Mouse (Mus musculus): Measurements from ENCODE around the gene Lrrk1.

The Lrrk1 gene

GRCm38 (mm10) chr7:66196609-66197445 is 191.3 kb downstream of the Lrrk1 start:
- in situ Hi-C loops (cut with MboI): loop anchor here (10.0 kb wide), 1 partner anchor 48 kb away; no protein-coding TSS in a partner anchor

- in situ Hi-C loops (cut with MboI): loop anchor here (10.0 kb wide), 1 partner anchor 49 kb away; no protein-coding TSS in a partner anchor
These were observed 192.3 kb downstream of the Lrrk1 start for GRCm38 (mm10) chr7:66195881-66196280.

- in situ Hi-C loops (cut with MboI): loop anchor here (10.0 kb wide), 1 partner anchor 50 kb away; no protein-coding TSS in a partner anchor
These were observed 193.6 kb downstream of the Lrrk1 start for GRCm38 (mm10) chr7:66194511-66194910.

GRCm38 (mm10) chr7:66190385-66190784 is 197.8 kb downstream of the Lrrk1 start:
- in situ Hi-C loops (cut with MboI): loop anchor here (10.0 kb wide), 1 partner anchor 54 kb away; no protein-coding TSS in a partner anchor

GRCm38 (mm10) chr7:66187581-66188231 is 200.4 kb downstream of the Lrrk1 start:
- in situ Hi-C loops (cut with MboI): loop anchor here (5.0 kb wide), 1 partner anchor 80 kb away; the partner anchor contains the start of gene Chsy1

GRCm38 (mm10) chr7:66185370-66185769 is 202.8 kb downstream of the Lrrk1 start:
- in situ Hi-C loops (cut with MboI): loop anchor here (5.0 kb wide), 1 partner anchor 78 kb away; the partner anchor contains the start of gene Chsy1

- in situ Hi-C loops (cut with MboI): no loop called here
These were observed 204.1 kb downstream of the Lrrk1 start for GRCm38 (mm10) chr7:66184026-66184425.

GRCm38 (mm10) chr7:66183404-66183803 is 204.7 kb downstream of the Lrrk1 start:
- in situ Hi-C loops (cut with MboI): no loop called here

- in situ Hi-C loops (cut with MboI): no loop called here
These were observed 206.0 kb downstream of the Lrrk1 start for GRCm38 (mm10) chr7:66182075-66182715.

GRCm38 (mm10) chr7:66180711-66181365 is 207.3 kb downstream of the Lrrk1 start:
- in situ Hi-C loops (cut with MboI): no loop called here

- in situ Hi-C loops (cut with MboI): no loop called here
These were observed 207.9 kb downstream of the Lrrk1 start for GRCm38 (mm10) chr7:66180260-66180659.

- in situ Hi-C loops (cut with MboI): no loop called here
These were observed 208.4 kb downstream of the Lrrk1 start for GRCm38 (mm10) chr7:66179711-66180110.

GRCm38 (mm10) chr7:66179120-66179581 is 209.0 kb downstream of the Lrrk1 start:
- in situ Hi-C loops (cut with MboI): no loop called here

- in situ Hi-C loops (cut with MboI): no loop called here
These were observed 210.0 kb downstream of the Lrrk1 start for GRCm38 (mm10) chr7:66178101-66178500.

GRCm38 (mm10) chr7:66176929-66177328 is 211.2 kb downstream of the Lrrk1 start:
- in situ Hi-C loops (cut with MboI): no loop called here

All from mature B cell (primary cell).